Mouse (Mus musculus) layer of hippocampus, adult 2 months (tissue): ENCODE measurements around the gene Ddx54. TPM values are rescaled to one million over a fixed set of nuclear protein-coding genes. Genes with fewer than 3 reads are reported as not detected.
A peak's percentile ranks its signal among the peaks of the same experiment; 100 is the strongest.

ENCODE experiments used
- DNase-seq, 2 experiments: peaks; one replicate each; pipeline ENCODE4 v3.0.0; 2022; ENCODE audit warnings: low spot score in 2 of 2
- H3K27ac ChIP-seq: fragments of 200-600 bp; 2 replicates; pipeline ENCODE4 v1.8.1; 2022
- H3K4me3 ChIP-seq: fragments of 200-600 bp; 2 replicates; pipeline ENCODE4 v1.8.1; 2022; ENCODE audit warnings: mild to moderate bottlenecking
- CTCF ChIP-seq: fragments of 200-600 bp; conservative IDR thresholded peaks from 2 replicates; pipeline ENCODE4 v1.8.1; 2022; ENCODE audit warnings: antibody characterized with exemption, mild to moderate bottlenecking, moderate library complexity
- total RNA-seq, 2 experiments: library from RNA; stranded (reverse); gene quantifications; 2 replicates each; pipeline ENCODE4 v1.2.3; 2021

The Ddx54 gene
- total RNA-seq, 2 experiments from 2014 or later, result 36.8 to 37.2 TPM

GRCm38 (mm10) chr5:120647814-120648491, 35.4 kb downstream of the Ddx54 start:
- DNase-seq, result no peak
- H3K4me3 ChIP-seq, result peak overlapping the region; percentile 71
- H3K27ac ChIP-seq, result peak overlapping the region; percentile 86
- peak; percentile 50 for TF ChIP-seq CTCF

- peak within 1 kb of the TSS; percentile 71 for H3K4me3 ChIP-seq
- peak; percentile 81 to 90 for DNase-seq
- H3K27ac ChIP-seq, result peak within 1 kb of the TSS; percentile 86
- peak; percentile 73 for TF ChIP-seq CTCF
Measured at GRCm38 (mm10) chr5:120648569-120649373, 36.2 kb downstream of the Ddx54 start, which contains the start of gene Rasal1. Gene Rasal1, plus strand, starts transcription at chr5:120648812.

- peak in 1 of 2 experiments; percentile 41 for DNase-seq
- no peak; the same call in 1 of the 2 replicates for TF ChIP-seq CTCF
- peak overlapping the region; percentile 86 for H3K27ac ChIP-seq
- H3K4me3 ChIP-seq, result peak overlapping the region; percentile 71
Measured at GRCm38 (mm10) chr5:120649374-120649933, 36.9 kb downstream of the Ddx54 start.

- no peak for DNase-seq
Measured at GRCm38 (mm10) chr5:120649938-120650337, 37.4 kb downstream of the Ddx54 start.

GRCm38 (mm10) chr5:120651230-120651629, 38.7 kb downstream of the Ddx54 start:
- H3K27ac ChIP-seq, result peak overlapping the region; percentile 86
- H3K4me3 ChIP-seq, result peak overlapping the region; percentile 71
- no peak for DNase-seq
- no peak for TF ChIP-seq CTCF

More at GRCm38 (mm10) chr5:120649938-120650337, 37.4 kb downstream of the Ddx54 start:
- H3K4me3 ChIP-seq, result peak overlapping the region; percentile 71
- no peak for TF ChIP-seq CTCF
- H3K27ac ChIP-seq, result peak overlapping the region; percentile 86

- DNase-seq, result no peak
- H3K27ac ChIP-seq, result peak overlapping the region; percentile 87
- peak overlapping the region; percentile 30 for H3K4me3 ChIP-seq
- no peak for TF ChIP-seq CTCF
Measured at GRCm38 (mm10) chr5:120652915-120653701, 40.6 kb downstream of the Ddx54 start.

- Histone ChIP-seq H3K4me3 (peak overlapping the region; percentile 30), H3K27ac (peak overlapping the region; percentile 87)
- no peak for TF ChIP-seq CTCF
- DNase-seq, result no peak
Measured at GRCm38 (mm10) chr5:120653873-120654272, 41.3 kb downstream of the Ddx54 start.

- peak; percentile 76 for TF ChIP-seq CTCF
- no peak overlapping the region for H3K4me3 ChIP-seq
- H3K27ac ChIP-seq, result peak overlapping the region; percentile 81
- DNase-seq, result peak; percentile 73 to 80
Measured at GRCm38 (mm10) chr5:120656281-120656751, 43.8 kb downstream of the Ddx54 start.

- DNase-seq, result peak; percentile 59 to 73
- Histone ChIP-seq H3K4me3 (no peak overlapping the region), H3K27ac (peak overlapping the region; percentile 93)
- TF ChIP-seq CTCF, result peak; percentile 63
Measured at GRCm38 (mm10) chr5:120660816-120661215, 48.3 kb downstream of the Ddx54 start.

GRCm38 (mm10) chr5:120664888-120665287, 52.3 kb downstream of the Ddx54 start:
- TF ChIP-seq CTCF, result peak; percentile 55
- Histone ChIP-seq H3K4me3 (no peak overlapping the region), H3K27ac (no peak overlapping the region)
- no peak for DNase-seq

GRCm38 (mm10) chr5:120668761-120669160, 56.2 kb downstream of the Ddx54 start:
- Histone ChIP-seq H3K27ac (no peak overlapping the region; the same call in 1 of the 2 replicates), H3K4me3 (no peak overlapping the region)
- DNase-seq, result no peak
- no peak for TF ChIP-seq CTCF

- no peak for TF ChIP-seq CTCF
- no peak for DNase-seq
- Histone ChIP-seq H3K27ac (no peak overlapping the region), H3K4me3 (no peak overlapping the region)
Measured at GRCm38 (mm10) chr5:120670132-120670531, 57.6 kb downstream of the Ddx54 start.
